Mouse (Mus musculus) forebrain, embryonic 12.5 days (tissue): ENCODE data around the gene Gpr150. TPM values are rescaled to one million over a fixed set of nuclear protein-coding genes. Genes with fewer than 3 reads are reported as not detected.

ENCODE experiments used
- ATAC-seq: fragments of 200-750 bp; cut with Nextera tagmentation; 2 replicates; pipeline ENCODE4 v1.8.0; 2017; ENCODE audit warnings: moderate TSS enrichment; ENCODE audit not compliant: low FRiP score
- H3K27ac ChIP-seq: fragments of 300-500 bp; sonication (generic); 2 replicates; pipeline ENCODE4 v1.5.1; 2016; ENCODE audit warnings: mild to moderate bottlenecking
- H3K27me3 ChIP-seq: fragments of 300-500 bp; sonication (generic); 2 replicates; pipeline ENCODE4 v1.6.1; 2016; ENCODE audit warnings: mild to moderate bottlenecking
- H3K36me3 ChIP-seq: fragments of 300-500 bp; sonication (generic); replicated peaks from 2 replicates; pipeline ENCODE4 v1.6.1; 2016; ENCODE audit warnings: mild to moderate bottlenecking
- H3K4me1 ChIP-seq: fragments of 300-500 bp; sonication (generic); 2 replicates; pipeline ENCODE4 v1.6.1; 2016
- H3K4me2 ChIP-seq: fragments of 300-500 bp; sonication (generic); 2 replicates; pipeline ENCODE4 v1.6.1; 2016; ENCODE audit warnings: mild to moderate bottlenecking, moderate library complexity
- H3K4me3 ChIP-seq: fragments of 300-500 bp; sonication (generic); replicated peaks from 2 replicates; pipeline ENCODE4 v1.5.1; 2016; ENCODE audit warnings: mild to moderate bottlenecking
- H3K9ac ChIP-seq: fragments of 300-500 bp; sonication (generic); 2 replicates; pipeline ENCODE4 v1.6.1; 2016; ENCODE audit warnings: mild to moderate bottlenecking
- H3K9me3 ChIP-seq: fragments of 300-500 bp; sonication (generic); 2 replicates; pipeline ENCODE4 v1.6.1; 2016
- WGBS: fragments of 180-500 bp; shearing (Covaris S2); methylation state at CpG from one replicate; pipeline ENCODE4 v1.1.7; 2016; 5-methylcytosine and 5-hydroxymethylcytosine counted together
- polyA plus RNA-seq: library from polyadenylated mRNA; unstranded; fragments of >200 nt; fragmentation: Nextera tagmentation; extraction: Ambion mirVana; gene quantifications from 2 replicates; pipeline ENCODE4 v1.2.1, GENCODE M21; 2016

Gene Gpr150
- polyA plus RNA-seq, result 0.47 and 0.49 TPM in 2 replicates

- 13% methylated on average over 10 of the region's 10 CpGs for WGBS
- peak within 1 kb of the TSS; percentile 54 for H3K9ac ChIP-seq
- no peak within 1 kb of the TSS for H3K27ac ChIP-seq
- H3K36me3 ChIP-seq, result no peaks in the 10 kb centered on the region
- H3K27me3 ChIP-seq, result peaks cover 52% of the 10 kb centered on the region
- peak within 1 kb of the TSS; percentile 97 for H3K4me2 ChIP-seq
- no peaks in the 10 kb centered on the region for H3K9me3 ChIP-seq
- H3K4me3 ChIP-seq, result peak within 1 kb of the TSS; percentile 51
- H3K4me1 ChIP-seq, result peaks cover 16% of the 10 kb centered on the region
- ATAC-seq, result no peak; the same call in 1 of the 2 replicates
These were observed at the start of gene Gpr150 for GRCm38 (mm10) chr13:76056896-76057266. Gene Gpr150 (minus strand): TSS chr13:76056996.

- H3K27ac ChIP-seq, result no peak overlapping the region
- 0 out of 2 replicates have a peak, but pooled peaks cover 6% of the 10 kb centered on the region for H3K4me1 ChIP-seq
- no peak overlapping the region for H3K9ac ChIP-seq
- no peaks in the 10 kb centered on the region for H3K9me3 ChIP-seq
- 93% methylated on average over 2 of the region's 2 CpGs for WGBS
- no peaks in the 10 kb centered on the region for H3K27me3 ChIP-seq
- no peak for ATAC-seq
- no peaks in the 10 kb centered on the region for H3K36me3 ChIP-seq
- H3K4me3 ChIP-seq, result no peak overlapping the region
- no peak overlapping the region for H3K4me2 ChIP-seq
These were observed 45.2 kb upstream of the Gpr150 start for GRCm38 (mm10) chr13:76101989-76102388.

DNA sequence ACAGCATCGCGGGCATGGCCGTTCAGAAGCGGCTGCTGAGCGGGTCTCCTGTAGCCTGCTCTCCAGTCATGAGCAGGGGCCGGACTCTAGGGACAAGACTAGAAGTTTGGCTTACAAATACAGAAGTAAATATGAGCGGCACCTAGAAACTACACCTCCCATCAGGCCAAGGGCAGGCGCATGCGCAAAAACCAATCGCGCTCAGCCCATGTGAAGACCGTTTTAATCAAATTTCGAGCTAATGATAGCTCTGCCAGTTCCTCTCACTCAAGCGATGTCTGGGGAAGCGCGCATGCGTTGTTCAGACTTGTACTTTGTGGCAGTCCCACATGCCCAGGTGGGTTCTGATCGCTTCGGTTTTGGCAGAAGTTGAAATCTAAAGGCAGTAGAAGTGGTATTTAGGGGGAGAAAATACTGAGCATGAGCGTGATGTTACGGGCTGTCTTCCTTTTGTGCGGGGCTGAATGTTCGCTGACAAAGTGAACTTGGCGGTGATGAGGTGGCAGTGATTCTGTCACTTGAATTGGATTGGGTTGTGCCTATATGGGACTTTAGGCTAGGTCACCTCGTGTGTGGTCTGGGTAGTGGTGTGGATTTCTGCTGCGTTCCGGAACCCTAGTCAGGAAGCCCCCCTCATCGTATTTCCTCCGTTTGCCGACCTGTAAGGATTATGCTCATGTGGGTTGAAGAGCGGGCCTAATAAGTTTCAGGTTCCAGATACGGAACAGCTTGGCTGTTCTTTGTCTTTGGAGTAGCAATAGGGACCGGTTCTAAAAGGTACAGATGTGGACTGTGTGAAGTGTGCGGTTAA, 41.9 kb upstream of the Gpr150 start, which contains the start of the genes Arsk and Ttc37:
Arsk (minus strand) TSS at position 168 of the 811 bp plus-strand sequence.
Ttc37 (plus strand) TSS at position 242 of the 811 bp plus-strand sequence.
- Histone ChIP-seq H3K27ac (peak within 1 kb of the TSS; percentile 81), H3K27me3 (no peaks in the 10 kb centered on the region), H3K9me3 (no peaks in the 10 kb centered on the region), H3K4me2 (peak within 1 kb of the TSS; percentile 71), H3K9ac (peak within 1 kb of the TSS; percentile 70), H3K4me1 (0 out of 2 replicates have a peak, but pooled peaks cover 6% of the 10 kb centered on the region), H3K36me3 (no peaks in the 10 kb centered on the region; the same call in 1 of the 2 replicates), H3K4me3 (peak within 1 kb of the TSS; percentile 66)
- ATAC-seq, result peak; percentile 96
- under 1% methylated on average over 34 of the region's 34 CpGs for WGBS

DNA sequence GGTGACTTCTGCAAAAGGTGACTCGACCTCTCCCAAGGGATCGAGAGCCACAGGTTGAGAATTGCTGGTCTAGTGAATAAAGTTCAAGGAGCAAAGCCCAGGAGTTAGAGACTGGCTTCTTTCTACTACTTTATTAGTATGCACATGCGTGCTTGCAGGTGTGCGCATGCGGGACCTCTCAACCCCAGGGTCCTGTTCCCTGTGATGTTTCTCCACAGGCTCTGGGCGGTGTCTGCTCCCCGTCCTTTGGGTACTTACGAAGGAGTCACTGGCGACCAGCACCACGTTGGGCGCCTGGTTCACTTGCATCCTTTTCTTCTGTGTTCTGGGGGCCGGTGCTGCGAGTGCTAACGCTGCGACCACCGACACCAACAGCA, 41.3 kb upstream of the Gpr150 start:
- 3% methylated on average over 16 of the region's 16 CpGs for WGBS
- H3K27me3 ChIP-seq, result no peaks in the 10 kb centered on the region
- peak; percentile 84 for ATAC-seq
- peak overlapping the region; percentile 70 for H3K9ac ChIP-seq
- H3K4me3 ChIP-seq, result peak overlapping the region; percentile 66
- H3K36me3 ChIP-seq, result no peaks in the 10 kb centered on the region; the same call in 1 of the 2 replicates
- H3K4me1 ChIP-seq, result 0 out of 2 replicates have a peak, but pooled peaks cover 6% of the 10 kb centered on the region
- H3K27ac ChIP-seq, result peak overlapping the region; percentile 81
- H3K4me2 ChIP-seq, result peak overlapping the region; percentile 58
- no peaks in the 10 kb centered on the region for H3K9me3 ChIP-seq

GRCm38 (mm10) chr13:76074323-76074722, 17.5 kb upstream of the Gpr150 start:
- WGBS, result 96% methylated on average over 1 of the region's 1 CpGs
- Histone ChIP-seq H3K9me3 (no peaks in the 10 kb centered on the region), H3K4me2 (no peak overlapping the region), H3K4me3 (no peak overlapping the region), H3K27ac (no peak overlapping the region), H3K9ac (no peak overlapping the region), H3K4me1 (no peaks in the 10 kb centered on the region), H3K27me3 (no peaks in the 10 kb centered on the region), H3K36me3 (no peaks in the 10 kb centered on the region)
- no peak for ATAC-seq

DNA sequence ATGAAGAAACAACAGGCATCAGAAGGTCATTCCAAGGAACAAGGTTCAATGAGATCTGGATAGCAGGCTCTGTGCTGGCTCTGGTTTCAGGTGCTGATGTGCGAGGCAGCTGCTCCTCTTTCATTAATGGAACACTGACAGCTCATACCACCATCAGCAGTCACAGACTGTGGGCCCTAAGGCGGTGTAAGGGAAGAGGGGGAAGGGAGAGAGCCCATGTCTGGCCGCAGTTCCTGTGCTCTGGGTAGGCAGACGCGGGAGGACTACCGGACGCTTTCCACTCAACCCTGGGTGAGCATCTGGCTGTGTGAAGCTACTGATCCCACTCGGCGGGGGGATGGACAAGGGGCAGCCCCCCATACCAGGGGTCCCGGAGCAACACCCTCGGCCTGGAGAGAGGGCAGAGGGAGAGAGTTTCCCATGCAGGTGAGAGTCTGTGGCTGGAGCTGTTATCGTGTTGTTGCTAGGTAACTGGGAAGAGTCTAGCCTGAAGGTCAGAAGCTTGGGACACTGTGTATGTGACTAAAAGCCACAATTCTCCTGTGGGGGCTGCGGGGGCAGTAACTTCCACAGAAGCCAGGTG, 7.7 kb upstream of the Gpr150 start:
- H3K9ac ChIP-seq, result no peak overlapping the region
- no peaks in the 10 kb centered on the region for H3K4me1 ChIP-seq
- H3K9me3 ChIP-seq, result no peaks in the 10 kb centered on the region
- no peak overlapping the region for H3K4me2 ChIP-seq
- no peak for ATAC-seq
- H3K27ac ChIP-seq, result no peak overlapping the region
- H3K27me3 ChIP-seq, result no peaks in the 10 kb centered on the region
- H3K36me3 ChIP-seq, result peaks cover 8% of the 10 kb centered on the region; the same call in 1 of the 2 replicates
- WGBS, result 89% methylated on average over 13 of the region's 13 CpGs
- H3K4me3 ChIP-seq, result no peak overlapping the region

GRCm38 (mm10) chr13:76063548-76063947, 6.8 kb upstream of the Gpr150 start:
- H3K27ac ChIP-seq, result no peak overlapping the region
- H3K4me3 ChIP-seq, result no peak overlapping the region
- H3K36me3 ChIP-seq, result peaks cover 8% of the 10 kb centered on the region; the same call in 1 of the 2 replicates
- no peaks in the 10 kb centered on the region for H3K9me3 ChIP-seq
- no peak for ATAC-seq
- no peak overlapping the region for H3K9ac ChIP-seq
- H3K27me3 ChIP-seq, result no peaks in the 10 kb centered on the region
- H3K4me1 ChIP-seq, result no peaks in the 10 kb centered on the region
- no peak overlapping the region for H3K4me2 ChIP-seq
- WGBS, result 89% methylated on average over 4 of the region's 4 CpGs

GRCm38 (mm10) chr13:76062569-76062968, 5.8 kb upstream of the Gpr150 start:
- peaks cover 6% of the 10 kb centered on the region for H3K27me3 ChIP-seq
- H3K36me3 ChIP-seq, result peaks cover 8% of the 10 kb centered on the region; the same call in 1 of the 2 replicates
- H3K27ac ChIP-seq, result no peak overlapping the region
- no peak overlapping the region for H3K4me3 ChIP-seq
- H3K4me2 ChIP-seq, result no peak overlapping the region
- WGBS, result 96% methylated on average over 3 of the region's 3 CpGs
- ATAC-seq, result no peak
- H3K9me3 ChIP-seq, result no peaks in the 10 kb centered on the region
- H3K9ac ChIP-seq, result no peak overlapping the region
- no peaks in the 10 kb centered on the region for H3K4me1 ChIP-seq

GRCm38 (mm10) chr13:76062126-76062525, 5.3 kb upstream of the Gpr150 start:
- peaks cover 8% of the 10 kb centered on the region; the same call in 1 of the 2 replicates for H3K36me3 ChIP-seq
- H3K4me3 ChIP-seq, result no peak overlapping the region
- no peak for ATAC-seq
- H3K9me3 ChIP-seq, result no peaks in the 10 kb centered on the region
- no peak overlapping the region for H3K4me2 ChIP-seq
- no peaks in the 10 kb centered on the region for H3K4me1 ChIP-seq
- 87% methylated on average over 3 of the region's 3 CpGs for WGBS
- peaks cover 10% of the 10 kb centered on the region for H3K27me3 ChIP-seq
- H3K27ac ChIP-seq, result no peak overlapping the region
- no peak overlapping the region for H3K9ac ChIP-seq

DNA sequence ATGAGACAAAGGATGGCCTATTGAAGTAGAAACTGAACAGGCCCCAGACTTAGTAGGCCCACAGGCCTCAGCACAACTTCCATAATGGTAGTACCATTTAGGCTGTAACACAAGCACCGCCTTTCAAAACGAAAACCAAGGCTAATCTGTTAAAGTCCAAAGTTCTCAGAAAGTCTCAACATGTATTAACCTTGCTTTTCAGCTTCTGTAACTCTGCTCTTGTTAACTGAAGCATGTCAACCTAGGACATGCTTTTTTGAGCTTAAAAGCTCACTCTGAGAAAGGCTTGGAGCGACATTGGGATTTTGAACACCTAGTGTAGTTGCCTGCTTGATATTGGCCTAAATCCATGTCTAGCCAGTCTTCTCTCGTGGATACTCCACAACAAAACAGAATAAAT, 2.8 kb upstream of the Gpr150 start:
- ATAC-seq, result no peak
- Histone ChIP-seq H3K4me1 (peaks cover 16% of the 10 kb centered on the region), H3K9me3 (no peaks in the 10 kb centered on the region), H3K27me3 (peaks cover 33% of the 10 kb centered on the region), H3K27ac (no peak overlapping the region), H3K4me3 (no peak overlapping the region), H3K9ac (no peak overlapping the region), H3K4me2 (no peak overlapping the region), H3K36me3 (0 out of 2 replicates have a peak, but pooled peaks cover 4% of the 10 kb centered on the region)
- 91% methylated on average over 4 of the region's 4 CpGs for WGBS

GRCm38 (mm10) chr13:76057267-76058069, 672 bp upstream of the Gpr150 start:
- Histone ChIP-seq H3K4me3 (no peak overlapping the region), H3K27me3 (peaks cover 51% of the 10 kb centered on the region), H3K9ac (no peak overlapping the region), H3K27ac (no peak overlapping the region), H3K9me3 (no peaks in the 10 kb centered on the region), H3K4me1 (peaks cover 16% of the 10 kb centered on the region), H3K4me2 (no peak overlapping the region), H3K36me3 (0 out of 2 replicates have a peak, but pooled peaks cover 4% of the 10 kb centered on the region)
- no peak for ATAC-seq
- 72% methylated on average over 10 of the region's 10 CpGs for WGBS

DNA sequence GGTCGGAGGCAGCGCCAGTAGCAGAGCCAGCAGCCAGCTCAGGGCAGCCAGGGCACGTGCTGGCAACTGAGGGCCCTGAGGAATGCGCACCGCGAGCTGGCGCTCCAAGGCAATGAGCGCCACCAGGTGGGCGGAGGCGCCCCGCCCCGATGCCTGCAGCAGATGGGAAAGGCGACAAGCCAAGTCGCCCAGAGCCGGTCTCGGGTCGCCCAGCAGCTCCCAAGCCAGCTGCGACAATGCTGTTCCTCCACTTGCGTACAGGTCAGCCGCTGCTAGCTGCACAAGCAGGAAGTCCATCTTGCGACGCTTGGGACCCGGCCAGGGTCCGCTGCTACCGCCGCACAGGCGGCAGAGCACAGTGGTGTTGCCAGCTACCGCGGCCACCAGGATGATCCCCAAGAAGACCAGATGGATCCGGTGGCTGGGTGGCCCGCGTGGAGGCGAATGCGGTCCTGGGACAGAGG, 503 bp downstream of the Gpr150 start:
- peak overlapping the region; percentile 54 for H3K9ac ChIP-seq
- no peak overlapping the region for H3K27ac ChIP-seq
- H3K4me2 ChIP-seq, result peak overlapping the region; percentile 97
- H3K4me1 ChIP-seq, result peaks cover 16% of the 10 kb centered on the region
- under 1% methylated on average over 34 of the region's 34 CpGs for WGBS
- peaks cover 52% of the 10 kb centered on the region for H3K27me3 ChIP-seq
- H3K9me3 ChIP-seq, result no peaks in the 10 kb centered on the region
- H3K4me3 ChIP-seq, result peak overlapping the region; percentile 51
- H3K36me3 ChIP-seq, result no peaks in the 10 kb centered on the region
- ATAC-seq, result peak; percentile 91
